Mouse (Mus musculus) liver, embryonic 14.5 days (tissue): ENCODE results near the gene Map3k5. TPM values are rescaled to one million over a fixed set of nuclear protein-coding genes. Genes with fewer than 3 reads are reported as not detected.
A peak's percentile ranks its signal among the peaks of the same experiment; 100 is the strongest.

Experiments used
- ATAC-seq: fragments of 200-750 bp; cut with Nextera tagmentation; 2 replicates; pipeline ENCODE4 v1.8.0; 2017; ENCODE audit warnings: moderate number of reproducible peaks, mild to moderate bottlenecking, moderate library complexity; ENCODE audit not compliant: insufficient read depth
- DNase-seq, 3 experiments: peaks; one replicate each; pipeline ENCODE4 v3.0.0-alpha.2; 2012 to 2013; ENCODE audit warnings: low read depth in 3 of 3, low spot score in 3 of 3
- H3K27ac ChIP-seq: fragments of 300-500 bp; sonication (generic); 2 replicates; pipeline ENCODE4 v1.5.1; 2014; ENCODE audit warnings: moderate library complexity, mild to moderate bottlenecking, control low read depth, inconsistent platforms
- H3K27me3 ChIP-seq: fragments of 300-500 bp; sonication (generic); 2 replicates; pipeline ENCODE4 v1.6.1; 2014; ENCODE audit warnings: mild to moderate bottlenecking, low read length, moderate library complexity; ENCODE audit not compliant: control insufficient read depth, insufficient read depth
- H3K36me3 ChIP-seq: fragments of 300-500 bp; sonication (generic); replicated peaks from 2 replicates; pipeline ENCODE4 v1.6.1; 2014; ENCODE audit warnings: low read depth; ENCODE audit not compliant: control insufficient read depth, insufficient read depth
- H3K4me1 ChIP-seq, 2 experiments: fragments of 200-500 bp in 1 of 2; fragments of 300-500 bp in 1 of 2; sonication (generic) in 1 of 2; replicated peaks; 2 replicates each; pipeline ENCODE4 v1.6.1; 2012 to 2014; ENCODE audit warnings: antibody characterized with exemption in 1 of 2, inconsistent platforms in 1 of 2, low read length in 1 of 2; ENCODE audit not compliant: control insufficient read depth in 2 of 2, insufficient read depth in 2 of 2
- H3K4me2 ChIP-seq: fragments of 300-500 bp; sonication (generic); 2 replicates; pipeline ENCODE4 v1.6.1; 2014; ENCODE audit warnings: low read depth, mild to moderate bottlenecking, control low read depth, moderate library complexity
- H3K4me3 ChIP-seq, 2 experiments: fragments of 200-500 bp in 1 of 2; fragments of 300-500 bp in 1 of 2; sonication (generic) in 1 of 2; 2 replicates each; pipeline ENCODE4 v1.5.1; 2012 to 2014; ENCODE audit warnings: low read depth in 2 of 2, low read length in 2 of 2, mild to moderate bottlenecking in 2 of 2, control low read depth in 1 of 2, inconsistent platforms in 1 of 2, moderate library complexity in 1 of 2; ENCODE audit not compliant: insufficient read depth in 1 of 2
- H3K9ac ChIP-seq: fragments of 300-500 bp; sonication (generic); replicated peaks from 2 replicates; pipeline ENCODE4 v1.6.1; 2014; ENCODE audit warnings: mild to moderate bottlenecking, control low read depth, moderate library complexity
- H3K9me3 ChIP-seq: fragments of 300-500 bp; sonication (generic); 2 replicates; pipeline ENCODE4 v1.6.1; 2016; ENCODE audit warnings: low read length, mixed read lengths; ENCODE audit not compliant: control insufficient read depth
- CTCF ChIP-seq: IDR thresholded peaks from 2 replicates; pipeline ENCODE4 v1.5.1; 2016; ENCODE audit warnings: antibody characterized with exemption, low read depth, control low read depth
- EP300 ChIP-seq: IDR thresholded peaks from 2 replicates; pipeline ENCODE4 v1.6.1; 2016; ENCODE audit warnings: antibody characterized with exemption, low read depth
- WGBS: fragments of 180-500 bp; shearing (Covaris S2); extraction: QIAGEN DNeasy Blood & Tissue Kit; methylation state at CpG from one replicate; pipeline ENCODE4 v1.1.7; 2014; ENCODE audit not compliant: insufficient replicate concordance; 5-methylcytosine and 5-hydroxymethylcytosine counted together
- polyA plus RNA-seq, 2 experiments: library from polyadenylated mRNA; depleted of rRNA in 1 of 2; stranded (reverse) in 1 of 2; unstranded in 1 of 2; fragments of >200 nt; fragmentation: Nextera tagmentation in 1 of 2; extraction: Ambion mirVana in 1 of 2; gene quantifications; 2 replicates each; pipeline versions ENCODE4 v1.2.1 to v1.2.3; 2012 to 2014

Gene Map3k5
- polyA plus RNA-seq, 2 experiments = 1.0 to 1.1 TPM

GRCm38 (mm10) chr10:20070576-20071109 lies 136.4 kb downstream of the Map3k5 start:
- H3K4me2 ChIP-seq = no peak overlapping the region
- DNase-seq = no peak
- no peaks in the 10 kb centered on the region; a peak in 1 of 4 replicates for H3K4me1 ChIP-seq
- no peaks in the 10 kb centered on the region for H3K36me3 ChIP-seq
- H3K9ac ChIP-seq = no peak overlapping the region
- no peak overlapping the region for H3K27ac ChIP-seq
- H3K27me3 ChIP-seq = no peaks in the 10 kb centered on the region
- no peak for TF ChIP-seq CTCF
- TF ChIP-seq EP300 = no peak
- no peaks in the 10 kb centered on the region for H3K9me3 ChIP-seq
- WGBS = 63% methylated on average over 14 of the region's 14 CpGs
- no peak overlapping the region for H3K4me3 ChIP-seq
- no peak for ATAC-seq

- Histone ChIP-seq H3K9ac (no peak overlapping the region), H3K27me3 (no peaks in the 10 kb centered on the region), H3K27ac (no peak overlapping the region), H3K9me3 (no peaks in the 10 kb centered on the region), H3K4me2 (no peak overlapping the region), H3K36me3 (no peaks in the 10 kb centered on the region), H3K4me3 (no peak overlapping the region), H3K4me1 (peaks cover 0 to 2% of the 10 kb centered on the region in 2 experiments; a peak in 2 of 4 replicates)
- DNase-seq (no peak), ATAC-seq (no peak)
- 77% methylated on average over 6 of the region's 6 CpGs for WGBS
- TF ChIP-seq CTCF (no peak), EP300 (no peak)
These were observed 137.4 kb downstream of the Map3k5 start for GRCm38 (mm10) chr10:20071716-20072115.

DNA sequence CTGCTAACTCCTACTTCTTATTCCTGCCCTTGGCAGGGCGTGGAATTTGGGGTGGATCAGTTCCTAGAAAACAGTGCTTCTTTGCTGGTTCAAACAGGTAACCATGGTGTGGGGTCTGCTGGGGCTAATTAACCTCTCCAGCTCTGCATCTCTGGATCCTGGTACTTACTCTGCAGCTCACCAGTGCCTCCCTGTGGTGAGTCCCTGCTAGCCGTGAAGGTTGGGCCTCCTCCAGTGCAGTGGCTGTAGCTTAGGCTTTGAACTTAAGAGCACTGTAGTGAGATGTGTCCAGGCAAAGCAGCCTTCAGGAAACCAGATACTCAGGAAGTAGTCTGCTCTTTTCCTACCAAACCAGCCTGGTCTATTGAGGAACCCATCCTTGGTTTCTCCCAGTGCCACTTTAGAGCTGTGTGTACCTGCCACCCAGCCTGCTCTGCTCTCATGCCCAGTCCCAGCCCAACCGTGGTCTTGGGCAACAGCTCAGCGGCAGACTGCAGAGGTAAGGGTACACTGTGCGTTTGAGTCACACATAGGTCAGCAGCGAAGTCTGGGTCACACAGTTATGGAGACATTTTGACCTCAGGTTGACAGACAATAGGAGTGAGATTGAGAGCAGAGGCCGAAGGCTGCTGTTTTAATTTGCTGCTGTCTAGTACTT lies 139.1 kb downstream of the Map3k5 start:
- Histone ChIP-seq H3K27me3 (no peaks in the 10 kb centered on the region), H3K9me3 (no peaks in the 10 kb centered on the region), H3K4me3 (no peak overlapping the region), H3K27ac (no peak overlapping the region), H3K9ac (no peak overlapping the region), H3K4me2 (no peak overlapping the region), H3K36me3 (no peaks in the 10 kb centered on the region), H3K4me1 (peaks cover 0 to 8% of the 10 kb centered on the region in 2 experiments; a peak in 2 of 4 replicates)
- ATAC-seq = no peak
- TF ChIP-seq CTCF = peak; percentile 80
- TF ChIP-seq EP300 = no peak
- DNase-seq = peak in 2 of 3 experiments; percentile 7 to 16
- 50% methylated on average over 7 of the region's 7 CpGs for WGBS

GRCm38 (mm10) chr10:20076541-20077469 lies 142.5 kb downstream of the Map3k5 start:
- H3K27ac ChIP-seq = no peak overlapping the region
- no peak overlapping the region for H3K4me2 ChIP-seq
- TF ChIP-seq CTCF = no peak
- TF ChIP-seq EP300 = no peak
- no peak overlapping the region for H3K4me3 ChIP-seq
- H3K36me3 ChIP-seq = no peaks in the 10 kb centered on the region
- peak; percentile 16 to 28 (median 26) for DNase-seq
- no peaks in the 10 kb centered on the region for H3K27me3 ChIP-seq
- no peaks in the 10 kb centered on the region for H3K9me3 ChIP-seq
- 50% methylated on average over 13 of the region's 13 CpGs for WGBS
- no peak overlapping the region for H3K9ac ChIP-seq
- peaks cover 0 to 8% of the 10 kb centered on the region in 2 experiments; a peak in 2 of 4 replicates for H3K4me1 ChIP-seq
- ATAC-seq = peak; percentile 50; the same call in 1 of the 2 replicates
